Mouse (Mus musculus) CH12.LX (cell line): ENCODE data around the gene Cacng7.

Source experiments
- CTCF ChIP-seq, 2 experiments: IDR thresholded peaks in 1 of 2; conservative IDR thresholded peaks in 1 of 2; 2 replicates each; pipeline ENCODE4 v1.5.1; 2011 to 2012; ENCODE audit warnings: low read depth in 2 of 2, low read length in 2 of 2, improper control_type of control experiment in 1 of 2, inconsistent platforms in 1 of 2, mild to moderate bottlenecking in 1 of 2, moderate library complexity in 1 of 2
- POLR2A ChIP-seq: IDR thresholded peaks from 2 replicates; pipeline ENCODE4 v1.6.1; 2011; ENCODE audit warnings: low read depth, mild to moderate bottlenecking, improper control_type of control experiment, low read length
- UBTF ChIP-seq: IDR thresholded peaks from 2 replicates; pipeline ENCODE4 v1.6.1; 2012; ENCODE audit warnings: low read depth, mild to moderate bottlenecking, inconsistent platforms, low read length, improper control_type of control experiment, moderate library complexity

DNA sequence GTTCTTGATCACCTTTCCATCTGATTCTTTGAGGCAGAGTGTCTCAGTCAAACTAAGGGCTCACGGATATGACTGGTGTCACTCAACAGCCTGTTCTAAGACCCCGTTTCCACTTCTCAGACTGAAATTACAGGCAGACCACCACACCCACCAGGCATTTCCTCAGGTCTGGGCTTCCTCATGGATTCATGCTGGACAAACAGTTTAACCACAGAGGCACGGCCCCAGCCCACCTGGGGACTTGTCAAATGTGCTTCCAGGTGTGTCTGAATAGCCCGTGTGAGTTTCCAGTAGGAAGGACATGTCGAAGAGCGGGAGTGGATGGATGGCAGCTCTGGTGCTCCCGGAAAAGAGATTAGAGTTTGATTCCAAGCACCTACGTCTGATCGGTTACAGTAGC is 17.0 kb downstream of the Cacng7 start:
- TF ChIP-seq POLR2A (no peak), UBTF (no peak), CTCF (conservative IDR thresholded peaks at IDR 0.05 in 1 of 2, IDR thresholded peaks at IDR 0.05 in 1 of 2; ENCODE audit: low read depth in 2 of 2, low read length in 2 of 2) (no peak)
